Mouse (Mus musculus) lung, embryonic 16.5 days (tissue): ENCODE measurements around the gene Klhl12. TPM values are rescaled to one million over a fixed set of nuclear protein-coding genes. Genes with fewer than 3 reads are reported as not detected.
"Not testable (repeated sequence)": the region's sequence is repeated elsewhere in the genome, so short reads cannot be mapped to it uniquely, and the experiment has no call there.

Experiments used
- ATAC-seq: fragments of 200-750 bp; cut with Nextera tagmentation; 2 replicates; pipeline ENCODE4 v1.8.0; 2017; ENCODE audit warnings: low read depth, mild to moderate bottlenecking, moderate library complexity
- H3K27ac ChIP-seq: fragments of 300-500 bp; sonication (generic); 2 replicates; pipeline ENCODE4 v1.5.1; 2014; ENCODE audit warnings: mild to moderate bottlenecking, control low read depth, low read length
- H3K27me3 ChIP-seq: fragments of 300-500 bp; sonication (generic); 2 replicates; pipeline ENCODE4 v1.6.1; 2014; ENCODE audit warnings: low read depth, low read length, mixed read lengths; ENCODE audit not compliant: control insufficient read depth, insufficient read depth
- H3K36me3 ChIP-seq: fragments of 300-500 bp; sonication (generic); 2 replicates; pipeline ENCODE4 v1.6.1; 2014; ENCODE audit warnings: low read length; ENCODE audit not compliant: control insufficient read depth, insufficient read depth
- H3K4me1 ChIP-seq: fragments of 300-500 bp; sonication (generic); replicated peaks from 2 replicates; pipeline ENCODE4 v1.6.1; 2014; ENCODE audit warnings: low read length, mixed read lengths; ENCODE audit not compliant: control insufficient read depth, insufficient read depth
- H3K4me2 ChIP-seq: fragments of 300-500 bp; sonication (generic); 2 replicates; pipeline ENCODE4 v1.6.1; 2014; ENCODE audit warnings: low read depth, low read length, control low read depth
- H3K4me3 ChIP-seq: fragments of 300-500 bp; sonication (generic); 2 replicates; pipeline ENCODE4 v1.5.1; 2014; ENCODE audit warnings: mild to moderate bottlenecking, low read length, control low read depth
- H3K9ac ChIP-seq: fragments of 300-500 bp; sonication (generic); 2 replicates; pipeline ENCODE4 v1.6.1; 2014; ENCODE audit warnings: low read length, control low read depth
- H3K9me3 ChIP-seq: fragments of 300-500 bp; sonication (generic); 2 replicates; pipeline ENCODE4 v1.6.1; 2016; ENCODE audit warnings: low read length; ENCODE audit not compliant: control insufficient read depth
- WGBS: fragments of 180-500 bp; shearing (Covaris S2); extraction: QIAGEN DNeasy Blood & Tissue Kit; methylation state at CpG from one replicate; pipeline ENCODE4 v1.1.7; 2014; 5-methylcytosine and 5-hydroxymethylcytosine counted together
- polyA plus RNA-seq: library from polyadenylated mRNA; unstranded; fragments of >200 nt; fragmentation: Nextera tagmentation; extraction: Ambion mirVana; gene quantifications from 2 replicates; pipeline ENCODE4 v1.2.1, GENCODE M21; 2015

Gene Klhl12
- polyA plus RNA-seq, 1 experiment from 2014 or later = 26.8 TPM

- not testable (repeated sequence) for H3K4me3 ChIP-seq, H3K4me2 ChIP-seq, H3K27me3 ChIP-seq, H3K27ac ChIP-seq, H3K9ac ChIP-seq, H3K4me1 ChIP-seq, H3K9me3 ChIP-seq, ATAC-seq, H3K36me3 ChIP-seq
- WGBS = 90% methylated on average over 10 of the region's 10 CpGs
Measured at GRCm38 (mm10) chr1:134533710-134534109, 78.4 kb downstream of the Klhl12 start.

DNA sequence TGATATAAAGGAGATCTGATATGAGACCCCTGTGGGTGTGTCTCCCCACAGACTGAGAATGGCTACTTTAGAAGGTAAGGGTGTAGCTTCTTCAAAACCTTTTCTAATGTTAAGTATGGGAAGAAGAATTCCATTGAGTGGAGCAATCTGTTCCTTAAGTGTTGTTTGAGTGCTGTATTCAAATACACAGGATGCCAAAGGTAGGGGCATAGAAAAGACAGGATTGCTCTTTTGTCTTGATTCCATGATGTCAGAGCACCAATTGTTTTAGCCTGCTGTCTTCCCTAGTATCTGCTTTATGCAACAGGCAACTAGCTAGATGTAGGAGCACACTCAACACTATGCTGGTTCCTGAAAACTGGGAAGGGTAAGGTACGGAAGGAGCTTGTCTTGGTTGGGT lies 79.7 kb downstream of the Klhl12 start:
- H3K27ac ChIP-seq = no peak overlapping the region
- no peak overlapping the region for H3K9ac ChIP-seq
- WGBS = 91% methylated on average over 1 of the region's 1 CpGs
- H3K4me2 ChIP-seq = no peak overlapping the region
- H3K36me3 ChIP-seq = no peaks in the 10 kb centered on the region
- H3K4me3 ChIP-seq = no peak overlapping the region
- no peak for ATAC-seq
- no peaks in the 10 kb centered on the region for H3K4me1 ChIP-seq
- no peaks in the 10 kb centered on the region for H3K9me3 ChIP-seq
- H3K27me3 ChIP-seq = no peaks in the 10 kb centered on the region

GRCm38 (mm10) chr1:134535513-134535912 lies 80.2 kb downstream of the Klhl12 start:
- Histone ChIP-seq H3K9ac (no peak overlapping the region), H3K4me1 (no peaks in the 10 kb centered on the region), H3K4me2 (no peak overlapping the region), H3K27ac (no peak overlapping the region), H3K27me3 (no peaks in the 10 kb centered on the region), H3K36me3 (no peaks in the 10 kb centered on the region), H3K4me3 (no peak overlapping the region), H3K9me3 (no peaks in the 10 kb centered on the region)
- ATAC-seq = no peak
- WGBS = 71% methylated on average over 3 of the region's 3 CpGs

GRCm38 (mm10) chr1:134540610-134541009 lies 85.3 kb downstream of the Klhl12 start:
- no peaks in the 10 kb centered on the region for H3K27me3 ChIP-seq
- no peaks in the 10 kb centered on the region for H3K9me3 ChIP-seq
- no peaks in the 10 kb centered on the region for H3K36me3 ChIP-seq
- H3K9ac ChIP-seq = no peak overlapping the region
- H3K27ac ChIP-seq = no peak overlapping the region
- WGBS = 86% methylated on average over 10 of the region's 10 CpGs
- no peaks in the 10 kb centered on the region for H3K4me1 ChIP-seq
- H3K4me2 ChIP-seq = no peak overlapping the region
- no peak for ATAC-seq
- no peak overlapping the region for H3K4me3 ChIP-seq

Other genes with a start within 250 kb of the Klhl12 start
- gene Adora1, start 220.1 kb upstream of the Klhl12 start, polyA plus RNA-seq = 8.4 and 9.0 TPM in 2 replicates
- gene Myog, start 165.5 kb upstream of the Klhl12 start, polyA plus RNA-seq = 2.9 and 6.8 TPM in 2 replicates
- gene Ppfia4, start 122.6 kb upstream of the Klhl12 start, polyA plus RNA-seq = 2.9 and 3.9 TPM in 2 replicates
- 77.6 and 80.7 TPM in 2 replicates for gene Tmem183a, start 93.6 kb upstream of the Klhl12 start, polyA plus RNA-seq
- gene 4933406M09Rik, start 69.6 kb upstream of the Klhl12 start, polyA plus RNA-seq = not detected in 2 replicates
- 42.5 and 43.9 TPM in 2 replicates for gene Cyb5r1, start 50.0 kb upstream of the Klhl12 start, polyA plus RNA-seq
- gene Adipor1, start 40.2 kb upstream of the Klhl12 start, polyA plus RNA-seq = 95.5 and 97.4 TPM in 2 replicates
- gene Rabif, start 39.1 kb downstream of the Klhl12 start, polyA plus RNA-seq = 37.3 and 39.2 TPM in 2 replicates
- not detected in 2 replicates for gene Mgat4e, start 94.2 kb downstream of the Klhl12 start, polyA plus RNA-seq
- gene Kdm5b, start 104.6 kb downstream of the Klhl12 start, polyA plus RNA-seq = 43.4 and 46.4 TPM in 2 replicates
- 0.15 and 0.58 TPM in 2 replicates for gene Syt2, start 191.1 kb downstream of the Klhl12 start, polyA plus RNA-seq